Mouse (Mus musculus) hindbrain, embryonic 12.5 days (tissue): ENCODE measurements around the gene Efna5. TPM values are rescaled to one million over a fixed set of nuclear protein-coding genes. Genes with fewer than 3 reads are reported as not detected.
A peak's percentile ranks its signal among the peaks of the same experiment; 100 is the strongest.

Experiments used
- ATAC-seq: fragments of 200-750 bp; cut with Nextera tagmentation; 2 replicates; pipeline ENCODE4 v1.8.0; 2017; ENCODE audit warnings: moderate TSS enrichment; ENCODE audit not compliant: low FRiP score
- H3K27ac ChIP-seq: fragments of 300-500 bp; sonication (generic); 2 replicates; pipeline ENCODE4 v1.5.1; 2016; ENCODE audit warnings: mild to moderate bottlenecking
- H3K27me3 ChIP-seq: fragments of 300-500 bp; sonication (generic); 2 replicates; pipeline ENCODE4 v1.6.1; 2016; ENCODE audit warnings: mild to moderate bottlenecking
- H3K36me3 ChIP-seq: fragments of 300-500 bp; sonication (generic); 2 replicates; pipeline ENCODE4 v1.6.1; 2016; ENCODE audit warnings: mild to moderate bottlenecking
- H3K4me1 ChIP-seq: fragments of 300-500 bp; sonication (generic); 2 replicates; pipeline ENCODE4 v1.6.1; 2016
- H3K4me2 ChIP-seq: fragments of 300-500 bp; sonication (generic); replicated peaks from 2 replicates; pipeline ENCODE4 v1.6.1; 2016; ENCODE audit warnings: mild to moderate bottlenecking
- H3K4me3 ChIP-seq: fragments of 300-500 bp; sonication (generic); 2 replicates; pipeline ENCODE4 v1.5.1; 2016; ENCODE audit warnings: mild to moderate bottlenecking
- H3K9ac ChIP-seq: fragments of 300-500 bp; sonication (generic); 2 replicates; pipeline ENCODE4 v1.6.1; 2016; ENCODE audit warnings: mild to moderate bottlenecking, moderate library complexity
- H3K9me3 ChIP-seq: fragments of 300-500 bp; sonication (generic); replicated peaks from 2 replicates; pipeline ENCODE4 v1.6.1; 2016; ENCODE audit warnings: mild to moderate bottlenecking
- WGBS: fragments of 180-500 bp; shearing (Covaris S2); methylation state at CpG from one replicate; pipeline ENCODE4 v1.1.7; 2016; 5-methylcytosine and 5-hydroxymethylcytosine counted together
- polyA plus RNA-seq: library from polyadenylated mRNA; unstranded; fragments of >200 nt; fragmentation: Nextera tagmentation; extraction: Ambion mirVana; gene quantifications from 2 replicates; pipeline ENCODE4 v1.2.1, GENCODE M21; 2016

The Efna5 gene
- polyA plus RNA-seq, 1 experiment from 2014 or later = 61.3 TPM

DNA sequence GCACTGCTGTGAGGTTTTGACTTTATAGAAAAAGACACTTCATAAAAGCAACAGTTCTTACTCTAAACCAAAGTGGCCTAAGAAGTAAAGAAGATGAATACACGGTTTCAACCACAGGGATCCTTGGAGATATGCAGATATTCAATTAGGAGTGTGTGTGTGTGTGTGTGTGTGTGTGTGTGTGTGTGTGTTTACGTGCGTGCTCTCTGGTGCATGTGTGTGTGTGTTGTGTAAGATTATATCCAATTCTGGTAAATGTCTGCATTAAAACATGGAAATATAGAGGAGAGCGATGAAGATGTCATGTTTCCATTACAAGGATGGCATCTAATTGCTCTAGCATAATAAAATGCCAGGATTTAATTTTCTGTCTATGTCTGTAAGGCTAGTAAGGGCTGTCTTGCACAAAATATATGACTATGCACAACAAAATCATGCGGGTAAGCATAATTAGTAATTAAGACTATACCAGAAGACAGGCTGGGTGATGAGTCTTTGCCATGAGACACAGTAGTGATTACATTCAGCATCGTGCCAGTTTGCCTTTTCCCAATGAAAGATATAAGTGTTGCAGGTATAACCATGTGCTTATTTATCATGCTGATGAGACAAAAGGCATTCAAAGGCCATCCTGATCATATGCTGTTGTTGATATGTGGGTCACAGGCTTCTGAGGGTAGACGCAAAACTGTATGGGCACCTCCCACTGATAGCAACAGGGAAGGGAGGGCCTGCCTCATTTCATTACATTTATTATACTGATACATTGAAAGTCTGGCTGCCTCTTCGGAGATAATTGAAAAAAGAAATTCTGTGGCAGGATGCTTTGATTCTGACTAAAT is 256.1 kb downstream of the Efna5 start:
- Histone ChIP-seq H3K27me3 (no peaks in the 10 kb centered on the region), H3K27ac (peak overlapping the region; percentile 40), H3K36me3 (no peaks in the 10 kb centered on the region), H3K9me3 (no peaks in the 10 kb centered on the region), H3K4me2 (no peak overlapping the region), H3K9ac (no peak overlapping the region), H3K4me1 (peaks cover 18% of the 10 kb centered on the region), H3K4me3 (no peak overlapping the region)
- ATAC-seq = peak; percentile 52
- WGBS = 64% methylated on average over 8 of the region's 8 CpGs

DNA sequence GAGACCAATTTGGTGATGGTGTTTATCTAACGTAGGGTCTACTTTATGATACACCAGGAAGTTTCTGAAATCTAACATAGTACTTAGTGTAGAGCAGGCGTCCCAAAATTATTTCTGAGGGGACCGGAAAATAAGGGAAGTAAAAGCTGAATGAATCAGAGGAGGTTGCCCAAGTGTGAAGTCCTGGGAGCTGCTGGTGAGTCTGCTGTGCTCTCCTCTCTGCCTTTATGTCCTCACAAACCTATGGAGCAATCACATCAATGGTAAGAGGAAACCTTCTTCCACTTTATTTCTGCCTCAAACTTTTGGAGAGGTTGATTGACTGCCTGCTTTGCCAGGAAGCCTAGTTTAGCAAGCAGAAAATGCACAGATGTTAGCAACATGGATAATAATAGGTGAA is 257.9 kb downstream of the Efna5 start:
- no peaks in the 10 kb centered on the region for H3K9me3 ChIP-seq
- no peak overlapping the region for H3K27ac ChIP-seq
- H3K4me1 ChIP-seq = peaks cover 18% of the 10 kb centered on the region
- 94% methylated on average over 3 of the region's 3 CpGs for WGBS
- H3K4me3 ChIP-seq = no peak overlapping the region
- no peak overlapping the region for H3K9ac ChIP-seq
- no peaks in the 10 kb centered on the region for H3K36me3 ChIP-seq
- H3K27me3 ChIP-seq = no peaks in the 10 kb centered on the region
- ATAC-seq = no peak
- H3K4me2 ChIP-seq = no peak overlapping the region

DNA sequence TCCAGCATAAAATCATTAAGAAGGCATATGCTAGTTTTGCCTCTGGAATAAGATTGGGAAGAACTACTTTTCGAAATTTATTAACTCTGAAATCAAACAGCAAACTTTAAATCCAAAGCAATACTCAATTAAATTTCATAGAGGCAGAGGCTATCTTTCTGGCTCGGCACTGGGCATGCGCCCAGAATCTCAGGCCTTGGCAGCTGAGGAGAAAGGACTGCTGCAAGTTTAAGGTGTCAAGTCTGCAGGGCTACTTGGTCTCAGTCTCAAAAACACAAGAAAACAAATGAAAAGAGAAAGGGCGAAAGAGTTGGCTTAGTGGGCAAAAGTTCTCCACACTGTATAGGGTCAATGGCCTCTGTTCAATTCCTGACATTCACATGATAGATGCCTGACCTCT is 258.6 kb downstream of the Efna5 start:
- no peaks in the 10 kb centered on the region for H3K36me3 ChIP-seq
- peaks cover 18% of the 10 kb centered on the region for H3K4me1 ChIP-seq
- 87% methylated on average over 4 of the region's 4 CpGs for WGBS
- H3K27ac ChIP-seq = no peak overlapping the region
- H3K9me3 ChIP-seq = no peaks in the 10 kb centered on the region
- no peak overlapping the region for H3K9ac ChIP-seq
- no peaks in the 10 kb centered on the region for H3K27me3 ChIP-seq
- ATAC-seq = no peak
- no peak overlapping the region for H3K4me2 ChIP-seq
- H3K4me3 ChIP-seq = no peak overlapping the region

DNA sequence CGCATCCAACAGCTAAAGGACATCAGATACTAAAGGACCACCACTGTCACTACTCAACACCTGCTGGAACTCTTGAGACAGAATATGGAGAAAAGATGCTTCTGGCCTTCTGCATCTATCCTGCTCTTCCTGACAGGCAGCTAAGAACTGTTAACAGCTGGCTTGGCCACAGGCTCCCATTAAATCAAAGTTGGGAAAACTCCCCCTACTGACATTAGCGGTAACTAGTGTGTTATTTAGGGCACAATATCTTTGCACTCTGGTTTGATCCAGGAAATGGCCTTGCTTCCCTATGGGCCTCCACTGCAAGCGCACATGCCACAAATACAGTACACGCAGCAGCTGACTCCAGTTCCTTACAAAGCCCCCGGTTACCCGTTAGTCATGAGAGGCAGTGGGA is 266.0 kb downstream of the Efna5 start:
- H3K27me3 ChIP-seq = no peaks in the 10 kb centered on the region
- H3K27ac ChIP-seq = no peak overlapping the region
- no peak for ATAC-seq
- peaks cover 20% of the 10 kb centered on the region for H3K4me1 ChIP-seq
- H3K4me2 ChIP-seq = no peak overlapping the region
- 72% methylated on average over 6 of the region's 6 CpGs for WGBS
- H3K9ac ChIP-seq = no peak overlapping the region
- no peaks in the 10 kb centered on the region for H3K9me3 ChIP-seq
- no peak overlapping the region for H3K4me3 ChIP-seq
- H3K36me3 ChIP-seq = no peaks in the 10 kb centered on the region

DNA sequence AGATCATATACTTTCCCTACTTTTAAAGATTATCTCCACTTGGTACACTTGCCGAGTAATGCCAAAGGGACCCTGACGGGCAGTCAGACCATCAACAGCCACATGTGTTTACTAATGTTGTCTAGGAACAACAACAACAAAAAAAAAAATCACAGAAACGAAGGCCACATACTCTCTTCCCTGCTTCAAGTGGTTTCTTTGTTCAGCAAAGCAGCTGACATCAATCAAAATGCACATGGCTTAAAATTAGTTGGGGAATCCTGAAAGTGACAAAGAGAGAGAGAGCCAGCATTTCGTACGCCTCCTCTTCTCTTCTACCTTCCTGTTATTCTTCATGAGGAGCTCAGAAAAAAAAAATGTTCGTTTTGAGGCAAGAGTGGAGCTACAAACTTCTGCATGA is 266.4 kb downstream of the Efna5 start:
- ATAC-seq = no peak
- Histone ChIP-seq H3K4me3 (no peak overlapping the region), H3K9me3 (no peaks in the 10 kb centered on the region), H3K27me3 (no peaks in the 10 kb centered on the region), H3K36me3 (no peaks in the 10 kb centered on the region), H3K4me1 (peaks cover 20% of the 10 kb centered on the region), H3K4me2 (peak overlapping the region; percentile 4; the same call in 1 of the 2 replicates), H3K9ac (no peak overlapping the region), H3K27ac (no peak overlapping the region)
- WGBS = 33% methylated on average over 6 of the region's 6 CpGs

DNA sequence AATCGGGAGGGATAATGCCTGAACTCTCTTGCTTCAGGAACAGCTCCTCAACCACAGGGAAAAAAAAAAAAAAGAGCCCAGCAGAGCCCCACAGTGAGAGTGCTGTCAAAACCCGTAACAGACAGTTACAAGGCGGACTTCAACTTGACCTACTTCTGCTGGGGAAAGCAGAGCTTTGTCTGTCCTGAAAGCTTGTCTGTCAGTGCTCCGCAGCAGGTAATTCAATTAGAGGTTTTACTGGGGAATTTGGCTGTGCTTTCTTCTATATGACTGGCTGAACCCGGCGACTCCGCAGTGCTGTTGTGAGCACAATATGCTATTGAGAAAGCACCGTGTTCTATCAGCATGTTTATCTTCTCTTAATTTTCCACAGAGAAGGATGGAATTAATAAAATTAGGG is 266.9 kb downstream of the Efna5 start:
- Histone ChIP-seq H3K4me3 (no peak overlapping the region), H3K9ac (no peak overlapping the region), H3K36me3 (no peaks in the 10 kb centered on the region), H3K27me3 (no peaks in the 10 kb centered on the region), H3K27ac (no peak overlapping the region), H3K4me1 (peaks cover 20% of the 10 kb centered on the region), H3K4me2 (peak overlapping the region; percentile 4; the same call in 1 of the 2 replicates), H3K9me3 (no peaks in the 10 kb centered on the region)
- ATAC-seq = no peak
- WGBS = 23% methylated on average over 8 of the region's 8 CpGs

DNA sequence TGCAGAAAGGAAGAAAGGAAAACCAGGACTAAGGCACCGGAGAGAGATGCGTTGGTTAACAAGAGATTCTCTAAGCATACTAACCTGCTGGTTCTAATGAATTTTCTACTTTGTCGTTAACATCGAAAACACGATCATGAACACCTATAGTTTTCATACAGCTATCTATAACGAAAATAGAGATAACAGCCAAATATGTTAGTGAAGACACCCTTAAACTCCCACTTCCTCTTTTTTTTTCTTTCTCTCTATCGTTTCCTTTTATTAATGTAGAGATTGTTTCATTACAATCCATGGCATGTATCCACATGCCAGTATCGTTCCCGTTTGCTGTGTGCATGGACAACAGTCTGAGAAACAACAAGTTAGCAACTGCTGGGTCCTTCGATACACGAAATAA is 267.9 kb downstream of the Efna5 start:
- Histone ChIP-seq H3K9me3 (no peaks in the 10 kb centered on the region), H3K4me3 (no peak overlapping the region), H3K9ac (no peak overlapping the region), H3K27ac (no peak overlapping the region), H3K27me3 (no peaks in the 10 kb centered on the region), H3K36me3 (no peaks in the 10 kb centered on the region), H3K4me1 (peaks cover 22% of the 10 kb centered on the region), H3K4me2 (no peak overlapping the region)
- 96% methylated on average over 11 of the region's 11 CpGs for WGBS
- no peak for ATAC-seq

DNA sequence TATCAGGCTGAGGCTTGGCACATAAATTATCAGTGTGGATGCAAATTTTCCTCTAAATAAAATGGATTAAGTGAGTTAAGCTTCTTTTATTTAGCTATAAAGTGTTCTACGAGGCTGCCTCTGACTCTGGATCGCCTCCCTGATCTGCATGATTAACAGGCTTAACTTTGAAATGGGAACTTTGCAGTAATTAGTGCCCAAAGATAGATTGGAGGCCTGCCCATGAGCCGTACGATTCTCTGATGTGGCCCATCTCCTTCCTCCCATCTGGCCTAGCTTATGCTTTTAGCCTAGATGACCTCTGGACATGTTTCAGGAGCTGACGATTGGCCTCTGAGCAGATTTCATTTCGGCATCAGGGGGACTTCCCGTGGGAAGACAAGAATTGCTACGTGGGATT is 273.0 kb downstream of the Efna5 start:
- Histone ChIP-seq H3K9ac (no peak overlapping the region), H3K9me3 (no peaks in the 10 kb centered on the region), H3K27me3 (no peaks in the 10 kb centered on the region), H3K4me3 (no peak overlapping the region), H3K4me2 (no peak overlapping the region), H3K36me3 (no peaks in the 10 kb centered on the region), H3K4me1 (peaks cover 14% of the 10 kb centered on the region), H3K27ac (no peak overlapping the region)
- no peak for ATAC-seq
- 58% methylated on average over 8 of the region's 8 CpGs for WGBS

DNA sequence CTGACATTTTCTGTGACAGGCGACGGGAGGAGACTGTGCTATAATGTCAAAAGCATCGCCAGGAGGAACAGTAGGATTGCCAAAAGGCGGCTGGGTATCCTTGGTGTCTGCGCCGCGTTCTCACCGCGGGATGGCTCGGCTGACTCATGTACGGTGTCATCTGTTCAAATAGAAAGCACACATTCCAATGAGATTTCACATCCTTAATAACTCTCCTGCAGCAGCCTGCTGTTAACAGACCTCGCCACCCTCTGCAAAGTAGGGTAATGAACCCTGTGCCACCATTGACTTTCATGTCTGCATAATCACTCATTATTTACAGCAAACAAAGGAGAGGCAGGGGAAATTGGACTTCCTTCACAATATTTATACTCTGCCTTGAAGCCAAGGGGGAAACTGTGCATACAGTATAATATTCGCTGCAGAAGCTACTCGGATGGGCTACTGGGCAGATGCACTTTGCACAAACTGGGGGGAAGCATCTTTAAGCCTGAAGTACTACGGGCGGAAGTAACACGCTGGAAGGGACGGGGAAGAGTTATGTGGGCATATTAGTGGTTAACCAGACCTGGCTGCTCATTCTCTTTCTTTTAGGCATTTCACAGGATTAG is 273.7 kb downstream of the Efna5 start:
- peak; percentile 74 for ATAC-seq

DNA sequence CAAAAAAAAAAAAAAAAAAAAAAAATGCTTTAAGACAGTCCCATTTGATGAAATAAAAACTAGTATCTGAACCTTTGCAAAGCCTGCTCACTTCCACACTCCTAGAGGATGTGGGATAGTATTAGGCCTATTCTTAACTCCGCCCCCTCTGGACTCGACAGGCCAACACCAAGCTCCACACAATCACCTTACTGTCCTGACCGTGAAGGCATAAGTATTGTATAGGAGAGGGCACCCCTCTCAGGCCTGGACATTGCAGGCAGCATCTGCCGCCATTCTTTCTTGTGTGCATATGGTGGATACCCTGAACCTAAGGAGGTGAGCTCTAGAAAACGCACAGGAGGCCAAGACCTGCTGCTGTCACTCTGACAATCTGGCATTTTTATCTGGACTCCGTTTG is 274.4 kb downstream of the Efna5 start:
- H3K36me3 ChIP-seq = no peaks in the 10 kb centered on the region
- H3K9ac ChIP-seq = no peak overlapping the region
- ATAC-seq = 0 out of 2 replicates have a peak, but pooled peaks have one; percentile 9
- H3K27ac ChIP-seq = no peak overlapping the region
- no peaks in the 10 kb centered on the region for H3K27me3 ChIP-seq
- no peak overlapping the region for H3K4me3 ChIP-seq
- 84% methylated on average over 6 of the region's 6 CpGs for WGBS
- H3K4me1 ChIP-seq = peaks cover 14% of the 10 kb centered on the region
- H3K4me2 ChIP-seq = no peak overlapping the region
- no peaks in the 10 kb centered on the region for H3K9me3 ChIP-seq

More for the DNA sequence above, 273.7 kb downstream of the Efna5 start:
- Histone ChIP-seq H3K36me3 (no peaks in the 10 kb centered on the region), H3K9me3 (no peaks in the 10 kb centered on the region), H3K4me1 (peaks cover 14% of the 10 kb centered on the region), H3K27ac (peak overlapping the region; percentile 25), H3K27me3 (no peaks in the 10 kb centered on the region), H3K4me2 (no peak overlapping the region), H3K9ac (no peak overlapping the region), H3K4me3 (no peak overlapping the region)
- WGBS = 67% methylated on average over 18 of the region's 18 CpGs

DNA sequence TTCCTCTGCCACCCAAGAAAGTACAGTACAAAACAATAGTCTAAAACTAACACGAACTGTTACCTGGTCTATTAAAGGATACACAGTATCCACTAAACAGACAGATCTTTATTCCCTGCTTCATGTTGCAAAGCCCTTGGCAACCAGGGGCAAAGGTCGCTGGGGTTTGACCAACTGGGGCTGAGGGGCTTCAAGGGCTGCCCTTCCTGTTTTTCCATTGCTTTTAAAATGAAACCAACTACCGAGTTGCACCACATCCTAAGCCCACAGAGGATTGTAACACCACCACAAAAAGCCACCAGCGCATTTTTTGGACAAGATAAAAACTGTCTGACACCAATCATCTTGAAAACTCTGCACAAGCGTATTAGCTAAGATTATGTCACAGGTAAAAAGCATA is 276.8 kb downstream of the Efna5 start:
- H3K4me1 ChIP-seq = peaks cover 20% of the 10 kb centered on the region
- H3K27me3 ChIP-seq = no peaks in the 10 kb centered on the region
- no peaks in the 10 kb centered on the region for H3K9me3 ChIP-seq
- H3K36me3 ChIP-seq = no peaks in the 10 kb centered on the region
- WGBS = 49% methylated on average over 5 of the region's 5 CpGs
- ATAC-seq = no peak
- no peak overlapping the region for H3K9ac ChIP-seq
- no peak overlapping the region for H3K4me3 ChIP-seq
- no peak overlapping the region for H3K4me2 ChIP-seq
- H3K27ac ChIP-seq = no peak overlapping the region

DNA sequence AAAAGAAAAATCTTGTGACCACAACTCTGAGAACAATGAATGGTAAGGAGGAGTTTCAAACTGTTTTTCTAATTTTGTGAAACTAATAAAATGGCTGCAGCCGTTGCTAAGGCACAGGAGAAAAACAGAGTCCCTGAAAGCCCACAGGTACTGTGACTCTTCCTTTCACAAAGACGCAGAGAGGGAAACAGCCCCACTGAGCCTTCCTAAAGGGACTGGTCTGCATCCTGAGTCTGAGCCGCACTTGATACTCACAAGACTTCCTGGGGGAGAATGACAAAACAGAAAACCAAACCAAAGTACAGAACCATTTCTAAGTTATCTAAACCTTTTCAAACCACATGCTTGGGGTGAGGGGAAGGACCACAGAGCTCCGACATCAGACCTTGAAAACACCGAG is 277.5 kb downstream of the Efna5 start:
- 41% methylated on average over 5 of the region's 5 CpGs for WGBS
- no peak overlapping the region for H3K4me2 ChIP-seq
- ATAC-seq = no peak
- no peak overlapping the region for H3K9ac ChIP-seq
- H3K36me3 ChIP-seq = no peaks in the 10 kb centered on the region
- peaks cover 24% of the 10 kb centered on the region for H3K4me1 ChIP-seq
- H3K4me3 ChIP-seq = no peak overlapping the region
- H3K9me3 ChIP-seq = no peaks in the 10 kb centered on the region
- H3K27ac ChIP-seq = no peak overlapping the region
- H3K27me3 ChIP-seq = no peaks in the 10 kb centered on the region
